Mouse (Mus musculus): ENCODE measurements around the gene Terb2.

GRCm38 (mm10) chr2:122151221-122151620 is 34.9 kb upstream of the Terb2 start:
- TF ChIP-seq CTCF (IDR thresholded peaks at IDR 0.05; ENCODE audit: borderline replicate concordance, control insufficient read depth, extremely low read depth, insufficient read depth, low read length, poor library complexity), result no peak
- TF ChIP-seq POLR2A (IDR thresholded peaks at IDR 0.05; ENCODE audit: control insufficient read depth, extremely low read depth, insufficient read depth, low read length, poor library complexity), result no peak
